Mouse (Mus musculus) kidney, embryonic 14.5 days (tissue): ENCODE measurements around the gene Cacnb4. TPM values are rescaled to one million over a fixed set of nuclear protein-coding genes. Genes with fewer than 3 reads are reported as not detected.

Experiments used
- ATAC-seq: fragments of 200-750 bp; cut with Nextera tagmentation; 2 replicates; pipeline ENCODE4 v1.8.0; 2017; ENCODE audit warnings: moderate number of reproducible peaks, mild to moderate bottlenecking, moderate TSS enrichment, moderate library complexity; ENCODE audit not compliant: low FRiP score, low TSS enrichment
- H3K27ac ChIP-seq: fragments of 300-500 bp; sonication (generic); 2 replicates; pipeline ENCODE4 v1.5.1; 2014; ENCODE audit warnings: low read depth, mild to moderate bottlenecking, low read length, moderate library complexity, mixed read lengths
- H3K27me3 ChIP-seq: fragments of 300-500 bp; sonication (generic); 2 replicates; pipeline ENCODE4 v1.6.1; 2014; ENCODE audit warnings: mild to moderate bottlenecking, low read length; ENCODE audit not compliant: control insufficient read depth, insufficient read depth
- H3K36me3 ChIP-seq: fragments of 300-500 bp; sonication (generic); 2 replicates; pipeline ENCODE4 v1.6.1; 2014; ENCODE audit warnings: low read length, mixed read lengths; ENCODE audit not compliant: control insufficient read depth, insufficient read depth
- H3K4me1 ChIP-seq: fragments of 300-500 bp; sonication (generic); 2 replicates; pipeline ENCODE4 v1.6.1; 2014; ENCODE audit warnings: low read length, mixed read lengths; ENCODE audit not compliant: control insufficient read depth, insufficient read depth
- H3K4me2 ChIP-seq: fragments of 300-500 bp; sonication (generic); replicated peaks from 2 replicates; pipeline ENCODE4 v1.6.1; 2014; ENCODE audit warnings: low read depth, mild to moderate bottlenecking, low read length
- H3K4me3 ChIP-seq: fragments of 300-500 bp; sonication (generic); 2 replicates; pipeline ENCODE4 v1.5.1; 2014; ENCODE audit warnings: mild to moderate bottlenecking, low read length
- H3K9ac ChIP-seq: fragments of 300-500 bp; sonication (generic); 2 replicates; pipeline ENCODE4 v1.6.1; 2014; ENCODE audit warnings: low read depth, mild to moderate bottlenecking, low read length, moderate library complexity
- H3K9me3 ChIP-seq: fragments of 300-500 bp; sonication (generic); 2 replicates; pipeline ENCODE4 v1.6.1; 2016; ENCODE audit warnings: low read length; ENCODE audit not compliant: control insufficient read depth
- WGBS: fragments of 180-500 bp; shearing (Covaris S2); extraction: QIAGEN DNeasy Blood & Tissue Kit; methylation state at CpG from one replicate; pipeline ENCODE4 v1.1.7; 2014; 5-methylcytosine and 5-hydroxymethylcytosine counted together
- polyA plus RNA-seq: library from polyadenylated mRNA; unstranded; fragments of >200 nt; fragmentation: Nextera tagmentation; extraction: Ambion mirVana; gene quantifications from 2 replicates; pipeline ENCODE4 v1.2.1, GENCODE M21; 2014

Cacnb4 gene
- polyA plus RNA-seq, 1 experiment from 2014 or later: 4.3 TPM

- H3K27me3 ChIP-seq: no peaks in the 10 kb centered on the region
- H3K4me3 ChIP-seq: no peak overlapping the region
- no peak overlapping the region for H3K4me2 ChIP-seq
- no peak overlapping the region; the same call in 1 of the 2 replicates for H3K9ac ChIP-seq
- ATAC-seq: no peak; the same call in 1 of the 2 replicates
- H3K36me3 ChIP-seq: no peaks in the 10 kb centered on the region
- no peaks in the 10 kb centered on the region for H3K4me1 ChIP-seq
- H3K27ac ChIP-seq: no peak overlapping the region
- 53% methylated on average over 7 of the region's 7 CpGs for WGBS
- no peaks in the 10 kb centered on the region for H3K9me3 ChIP-seq
Measured at GRCm38 (mm10) chr2:52590340-52590969, 86.2 kb downstream of the Cacnb4 start.

GRCm38 (mm10) chr2:52589514-52589913 lies 87.1 kb downstream of the Cacnb4 start:
- no peaks in the 10 kb centered on the region for H3K4me1 ChIP-seq
- H3K27ac ChIP-seq: no peak overlapping the region
- H3K4me3 ChIP-seq: no peak overlapping the region
- no peaks in the 10 kb centered on the region for H3K36me3 ChIP-seq
- H3K27me3 ChIP-seq: no peaks in the 10 kb centered on the region
- H3K9me3 ChIP-seq: no peaks in the 10 kb centered on the region
- H3K9ac ChIP-seq: no peak overlapping the region
- ATAC-seq: no peak
- no peak overlapping the region for H3K4me2 ChIP-seq
- WGBS: 92% methylated on average over 4 of the region's 4 CpGs

GRCm38 (mm10) chr2:52585384-52585783 lies 91.2 kb downstream of the Cacnb4 start:
- H3K27me3 ChIP-seq: no peaks in the 10 kb centered on the region
- ATAC-seq: no peak
- 86% methylated on average over 4 of the region's 4 CpGs for WGBS
- no peaks in the 10 kb centered on the region for H3K36me3 ChIP-seq
- no peak overlapping the region for H3K9ac ChIP-seq
- H3K4me2 ChIP-seq: no peak overlapping the region
- H3K9me3 ChIP-seq: no peaks in the 10 kb centered on the region
- 0 out of 2 replicates have a peak, but pooled peaks cover under 1% of the 10 kb centered on the region for H3K4me1 ChIP-seq
- H3K4me3 ChIP-seq: no peak overlapping the region
- H3K27ac ChIP-seq: no peak overlapping the region

- no peaks in the 10 kb centered on the region for H3K9me3 ChIP-seq
- H3K27ac ChIP-seq: peak overlapping the region; percentile 52; the same call in 1 of the 2 replicates
- no peak overlapping the region for H3K4me2 ChIP-seq
- H3K4me3 ChIP-seq: no peak overlapping the region
- no peaks in the 10 kb centered on the region for H3K36me3 ChIP-seq
- H3K27me3 ChIP-seq: no peaks in the 10 kb centered on the region
- no peak overlapping the region for H3K9ac ChIP-seq
- H3K4me1 ChIP-seq: 0 out of 2 replicates have a peak, but pooled peaks cover 3% of the 10 kb centered on the region
- peak; percentile 47; the same call in 1 of the 2 replicates for ATAC-seq
- WGBS: 75% methylated on average over 10 of the region's 11 CpGs
Measured at GRCm38 (mm10) chr2:52581132-52581781, 95.4 kb downstream of the Cacnb4 start.

GRCm38 (mm10) chr2:52580697-52581096 lies 95.9 kb downstream of the Cacnb4 start:
- Histone ChIP-seq H3K9ac (no peak overlapping the region), H3K4me2 (no peak overlapping the region), H3K36me3 (no peaks in the 10 kb centered on the region), H3K4me1 (0 out of 2 replicates have a peak, but pooled peaks cover 3% of the 10 kb centered on the region), H3K27me3 (no peaks in the 10 kb centered on the region), H3K27ac (peak overlapping the region; percentile 52; the same call in 1 of the 2 replicates), H3K4me3 (no peak overlapping the region), H3K9me3 (no peaks in the 10 kb centered on the region)
- WGBS: 39% methylated on average over 5 of the region's 5 CpGs
- ATAC-seq: peak; percentile 65; the same call in 1 of the 2 replicates

- WGBS: 39% methylated on average over 3 of the region's 3 CpGs
- Histone ChIP-seq H3K4me1 (0 out of 2 replicates have a peak, but pooled peaks cover 3% of the 10 kb centered on the region), H3K4me2 (no peak overlapping the region), H3K4me3 (no peak overlapping the region), H3K9me3 (no peaks in the 10 kb centered on the region), H3K36me3 (no peaks in the 10 kb centered on the region), H3K27ac (no peak overlapping the region), H3K9ac (no peak overlapping the region), H3K27me3 (no peaks in the 10 kb centered on the region)
- no peak for ATAC-seq
Measured at GRCm38 (mm10) chr2:52578846-52579245, 97.8 kb downstream of the Cacnb4 start.

GRCm38 (mm10) chr2:52577700-52578099 lies 98.9 kb downstream of the Cacnb4 start:
- no peak overlapping the region for H3K4me3 ChIP-seq
- no peak overlapping the region for H3K4me2 ChIP-seq
- ATAC-seq: no peak
- H3K36me3 ChIP-seq: no peaks in the 10 kb centered on the region
- WGBS: 80% methylated on average over 4 of the region's 4 CpGs
- H3K9ac ChIP-seq: no peak overlapping the region
- H3K27me3 ChIP-seq: no peaks in the 10 kb centered on the region
- no peaks in the 10 kb centered on the region for H3K9me3 ChIP-seq
- no peak overlapping the region for H3K27ac ChIP-seq
- 0 out of 2 replicates have a peak, but pooled peaks cover 3% of the 10 kb centered on the region for H3K4me1 ChIP-seq

GRCm38 (mm10) chr2:52576546-52576945 lies 100.1 kb downstream of the Cacnb4 start:
- Histone ChIP-seq H3K27ac (no peak overlapping the region), H3K9me3 (no peaks in the 10 kb centered on the region), H3K9ac (no peak overlapping the region), H3K36me3 (no peaks in the 10 kb centered on the region), H3K4me2 (no peak overlapping the region), H3K27me3 (no peaks in the 10 kb centered on the region), H3K4me1 (0 out of 2 replicates have a peak, but pooled peaks cover 3% of the 10 kb centered on the region), H3K4me3 (no peak overlapping the region)
- no peak for ATAC-seq
- WGBS: 96% methylated on average over 2 of the region's 2 CpGs

- no peaks in the 10 kb centered on the region for H3K36me3 ChIP-seq
- WGBS: 84% methylated on average over 10 of the region's 10 CpGs
Measured at GRCm38 (mm10) chr2:52575637-52576175, 100.9 kb downstream of the Cacnb4 start.

More at GRCm38 (mm10) chr2:52575637-52576175, 100.9 kb downstream of the Cacnb4 start:
- no peak for ATAC-seq
- H3K4me3 ChIP-seq: no peak overlapping the region
- H3K9ac ChIP-seq: no peak overlapping the region
- H3K27ac ChIP-seq: no peak overlapping the region
- no peaks in the 10 kb centered on the region for H3K27me3 ChIP-seq
- 0 out of 2 replicates have a peak, but pooled peaks cover 3% of the 10 kb centered on the region for H3K4me1 ChIP-seq
- H3K4me2 ChIP-seq: no peak overlapping the region
- no peaks in the 10 kb centered on the region for H3K9me3 ChIP-seq
